Mouse (Mus musculus) liver, embryonic 14.5 days (tissue): ENCODE measurements at regions not wholly inside any gene's neighbourhood (a gene's known extent, or its start where the extent isn't known, plus 50 kb on each side); places are given as distances from the start of the nearest gene placed in this dataset.
"Not testable (repeated sequence)": the region's sequence is repeated elsewhere in the genome, so short reads cannot be mapped to it uniquely, and the experiment has no call there.

Experiments
- ATAC-seq: fragments of 200-750 bp; cut with Nextera tagmentation; 2 replicates; pipeline ENCODE4 v1.8.0; 2017; ENCODE audit warnings: moderate number of reproducible peaks, mild to moderate bottlenecking, moderate library complexity; ENCODE audit not compliant: insufficient read depth
- DNase-seq, 3 experiments: peaks; one replicate each; pipeline ENCODE4 v3.0.0-alpha.2; 2012 to 2013; ENCODE audit warnings: low read depth in 3 of 3, low spot score in 3 of 3
- H3K27ac ChIP-seq: fragments of 300-500 bp; sonication (generic); 2 replicates; pipeline ENCODE4 v1.5.1; 2014; ENCODE audit warnings: moderate library complexity, mild to moderate bottlenecking, control low read depth, inconsistent platforms
- H3K27me3 ChIP-seq: fragments of 300-500 bp; sonication (generic); 2 replicates; pipeline ENCODE4 v1.6.1; 2014; ENCODE audit warnings: mild to moderate bottlenecking, low read length, moderate library complexity; ENCODE audit not compliant: control insufficient read depth, insufficient read depth
- H3K36me3 ChIP-seq: fragments of 300-500 bp; sonication (generic); replicated peaks from 2 replicates; pipeline ENCODE4 v1.6.1; 2014; ENCODE audit warnings: low read depth; ENCODE audit not compliant: control insufficient read depth, insufficient read depth
- H3K4me1 ChIP-seq, 2 experiments: fragments of 200-500 bp in 1 of 2; fragments of 300-500 bp in 1 of 2; sonication (generic) in 1 of 2; replicated peaks; 2 replicates each; pipeline ENCODE4 v1.6.1; 2012 to 2014; ENCODE audit warnings: antibody characterized with exemption in 1 of 2, inconsistent platforms in 1 of 2, low read length in 1 of 2; ENCODE audit not compliant: control insufficient read depth in 2 of 2, insufficient read depth in 2 of 2
- H3K4me2 ChIP-seq: fragments of 300-500 bp; sonication (generic); 2 replicates; pipeline ENCODE4 v1.6.1; 2014; ENCODE audit warnings: low read depth, mild to moderate bottlenecking, control low read depth, moderate library complexity
- H3K4me3 ChIP-seq, 2 experiments: fragments of 200-500 bp in 1 of 2; fragments of 300-500 bp in 1 of 2; sonication (generic) in 1 of 2; 2 replicates each; pipeline ENCODE4 v1.5.1; 2012 to 2014; ENCODE audit warnings: low read depth in 2 of 2, low read length in 2 of 2, mild to moderate bottlenecking in 2 of 2, control low read depth in 1 of 2, inconsistent platforms in 1 of 2, moderate library complexity in 1 of 2; ENCODE audit not compliant: insufficient read depth in 1 of 2
- H3K9ac ChIP-seq: fragments of 300-500 bp; sonication (generic); replicated peaks from 2 replicates; pipeline ENCODE4 v1.6.1; 2014; ENCODE audit warnings: mild to moderate bottlenecking, control low read depth, moderate library complexity
- H3K9me3 ChIP-seq: fragments of 300-500 bp; sonication (generic); 2 replicates; pipeline ENCODE4 v1.6.1; 2016; ENCODE audit warnings: low read length, mixed read lengths; ENCODE audit not compliant: control insufficient read depth
- CTCF ChIP-seq: IDR thresholded peaks from 2 replicates; pipeline ENCODE4 v1.5.1; 2016; ENCODE audit warnings: antibody characterized with exemption, low read depth, control low read depth
- EP300 ChIP-seq: IDR thresholded peaks from 2 replicates; pipeline ENCODE4 v1.6.1; 2016; ENCODE audit warnings: antibody characterized with exemption, low read depth
- WGBS: fragments of 180-500 bp; shearing (Covaris S2); extraction: QIAGEN DNeasy Blood & Tissue Kit; methylation state at CpG from one replicate; pipeline ENCODE4 v1.1.7; 2014; ENCODE audit not compliant: insufficient replicate concordance; 5-methylcytosine and 5-hydroxymethylcytosine counted together

DNA sequence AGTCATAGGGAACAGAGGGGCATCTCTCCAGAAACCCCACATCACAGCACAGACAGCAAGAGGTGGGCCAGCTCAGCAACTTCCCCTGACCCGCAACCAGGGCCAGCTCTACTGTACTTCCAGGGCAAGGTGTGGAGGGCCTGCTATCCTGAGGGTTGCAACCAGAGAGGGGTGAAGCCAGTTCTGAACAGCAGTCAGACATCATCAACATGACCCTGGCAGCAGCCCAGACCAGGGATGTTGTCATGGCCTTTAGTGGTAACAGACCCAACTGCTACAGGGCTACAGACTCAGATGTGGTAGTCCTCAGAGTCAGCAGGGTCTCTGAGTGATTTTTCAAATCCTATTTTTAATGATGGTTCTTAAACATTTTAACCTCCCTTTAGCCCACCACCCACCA is 104.0 kb upstream of the Arid1b start:
- no peak overlapping the region for H3K9ac ChIP-seq
- no peak for ATAC-seq
- no peaks in the 10 kb centered on the region for H3K9me3 ChIP-seq
- no peaks in the 10 kb centered on the region for H3K4me1 ChIP-seq
- H3K4me3 ChIP-seq, result no peak overlapping the region
- H3K27ac ChIP-seq, result no peak overlapping the region
- no peak overlapping the region for H3K4me2 ChIP-seq
- H3K36me3 ChIP-seq, result no peaks in the 10 kb centered on the region
- H3K27me3 ChIP-seq, result no peaks in the 10 kb centered on the region
- TF ChIP-seq EP300, result no peak
- no peak for TF ChIP-seq CTCF
- WGBS, result 69% methylated on average over 1 of the region's 1 CpGs
- DNase-seq, result no peak

DNA sequence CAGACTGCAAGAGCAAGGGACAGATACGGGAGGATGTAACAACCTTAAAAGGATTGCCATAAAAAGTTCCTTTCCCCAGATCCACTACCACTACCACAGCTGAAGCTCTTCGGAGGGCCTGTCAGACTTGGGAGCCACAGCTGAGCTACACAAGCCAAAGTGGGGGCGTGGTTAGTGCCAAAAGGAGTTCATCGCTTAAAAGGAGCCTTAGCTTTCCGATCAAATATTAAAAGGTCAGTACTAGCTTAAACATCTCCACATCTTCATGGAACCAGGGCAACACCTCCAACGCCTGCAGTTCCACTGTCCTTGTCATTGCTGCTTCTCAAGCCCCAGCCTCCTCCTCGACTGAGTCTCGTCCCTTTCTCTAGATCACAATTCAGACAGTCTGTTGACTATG is 102.6 kb upstream of the Arid1b start:
- no peak for DNase-seq
- no peaks in the 10 kb centered on the region for H3K4me1 ChIP-seq
- H3K9me3 ChIP-seq, result no peaks in the 10 kb centered on the region
- no peak overlapping the region for H3K4me2 ChIP-seq
- WGBS, result 64% methylated on average over 8 of the region's 8 CpGs
- H3K36me3 ChIP-seq, result no peaks in the 10 kb centered on the region
- no peak overlapping the region for H3K9ac ChIP-seq
- no peak overlapping the region for H3K27ac ChIP-seq
- no peaks in the 10 kb centered on the region for H3K27me3 ChIP-seq
- TF ChIP-seq CTCF (no peak), EP300 (no peak)
- H3K4me3 ChIP-seq, result no peak overlapping the region
- ATAC-seq, result no peak

DNA sequence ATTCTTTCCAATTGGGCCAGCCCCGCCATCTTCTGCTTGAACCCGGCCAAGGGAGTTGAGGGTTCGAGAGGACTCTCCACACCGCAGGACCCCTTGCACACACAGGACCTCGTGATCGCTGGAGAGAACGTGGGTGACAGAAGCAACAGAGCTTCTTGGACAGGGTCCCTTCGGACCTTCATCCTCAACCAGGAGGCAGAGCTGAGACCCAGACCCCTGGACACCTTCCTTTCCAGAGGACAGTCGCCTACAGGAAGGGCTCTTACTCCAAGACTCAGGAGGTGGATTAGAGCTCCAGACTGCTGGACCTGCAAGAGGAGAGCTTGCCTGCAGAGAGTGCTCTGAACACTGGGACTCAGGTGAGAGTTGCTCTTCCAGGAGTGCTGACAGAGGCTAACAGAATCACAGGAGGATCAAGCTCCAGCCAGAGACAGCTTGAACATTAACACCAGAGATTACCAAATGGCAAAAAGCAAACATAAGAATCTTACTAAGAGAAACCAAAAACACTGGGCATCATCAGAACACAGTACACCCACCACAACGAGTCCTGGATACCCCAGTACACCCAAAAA is 99.3 kb upstream of the Arid1b start:
- not testable (repeated sequence) for H3K27me3 ChIP-seq, H3K9ac ChIP-seq, H3K9me3 ChIP-seq, DNase-seq, H3K27ac ChIP-seq, H3K4me2 ChIP-seq, H3K36me3 ChIP-seq, H3K4me1 ChIP-seq, ATAC-seq, H3K4me3 ChIP-seq
- WGBS, result 61% methylated on average over 10 of the region's 10 CpGs

DNA sequence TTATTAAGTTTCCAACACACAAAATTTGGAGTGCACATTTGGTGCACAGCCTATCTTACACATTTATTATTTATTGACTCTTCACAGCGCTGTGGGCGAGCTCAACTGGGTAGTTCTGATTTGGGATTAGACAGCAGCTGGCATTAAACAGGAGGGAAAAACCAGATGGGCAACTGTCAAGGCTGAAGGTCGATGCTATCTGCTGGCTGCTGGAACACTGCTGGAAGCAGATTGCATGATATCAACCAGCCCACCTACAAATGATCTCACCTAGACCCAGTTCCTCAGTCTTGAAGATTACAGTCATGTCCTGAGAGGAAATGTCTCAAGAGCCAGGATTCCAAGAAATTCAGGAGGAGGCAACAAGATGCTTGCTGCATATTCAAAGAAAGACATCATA is 91.0 kb upstream of the Arid1b start:
- no peaks in the 10 kb centered on the region for H3K27me3 ChIP-seq
- ATAC-seq (no peak), DNase-seq (no peak)
- 59% methylated on average over 3 of the region's 3 CpGs for WGBS
- TF ChIP-seq CTCF (no peak), EP300 (no peak)
- H3K27ac ChIP-seq, result no peak overlapping the region
- H3K36me3 ChIP-seq, result no peaks in the 10 kb centered on the region
- H3K9ac ChIP-seq, result no peak overlapping the region
- no peak overlapping the region for H3K4me2 ChIP-seq
- peaks cover 0 to 4% of the 10 kb centered on the region in 2 experiments; a peak in 1 of 4 replicates for H3K4me1 ChIP-seq
- H3K9me3 ChIP-seq, result no peaks in the 10 kb centered on the region
- H3K4me3 ChIP-seq, result no peak overlapping the region

DNA sequence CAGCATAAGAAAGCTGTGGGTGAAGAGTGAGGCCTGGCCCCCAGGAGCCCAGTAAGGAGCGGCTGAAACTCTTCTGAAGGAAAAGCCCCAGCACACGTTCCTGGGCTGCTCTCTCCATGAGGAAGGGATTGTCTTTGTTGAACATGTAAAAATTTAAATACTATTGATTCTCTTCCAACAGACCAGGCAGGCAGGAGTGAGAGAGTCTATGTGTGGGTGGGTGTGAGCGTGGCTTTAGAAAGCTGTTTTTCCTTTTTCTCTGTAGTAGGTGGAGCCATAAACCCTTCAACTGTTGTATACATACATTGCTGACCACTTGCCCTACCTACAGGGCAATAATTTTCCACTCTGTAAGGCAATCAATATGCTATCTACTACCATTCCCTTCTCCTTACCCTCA is 87.6 kb upstream of the Arid1b start:
- TF ChIP-seq CTCF (no peak), EP300 (no peak)
- ATAC-seq (no peak), DNase-seq (no peak)
- H3K36me3 ChIP-seq, result no peaks in the 10 kb centered on the region
- WGBS, result 57% methylated on average over 3 of the region's 3 CpGs
- H3K27me3 ChIP-seq, result no peaks in the 10 kb centered on the region
- H3K9ac ChIP-seq, result no peak overlapping the region
- H3K4me3 ChIP-seq, result no peak overlapping the region
- no peak overlapping the region for H3K27ac ChIP-seq
- H3K4me1 ChIP-seq, result peaks cover 0 to 4% of the 10 kb centered on the region in 2 experiments; a peak in 1 of 4 replicates
- no peak overlapping the region for H3K4me2 ChIP-seq
- no peaks in the 10 kb centered on the region for H3K9me3 ChIP-seq
